Mouse (Mus musculus): ENCODE results near the gene Pramef8. TPM values are rescaled to one million over a fixed set of nuclear protein-coding genes. Genes with fewer than 3 reads are reported as not detected.
A peak's percentile ranks its signal among the peaks of the same experiment; 100 is the strongest.

Pramef8 gene
- total RNA-seq (2014; rRNA removed), result 5.2 and 7.8 TPM in 2 replicates
- polyA plus RNA-seq (2012; rRNA removed), result 2.1 and 2.3 TPM in 2 replicates

- H3K4me3 ChIP-seq (ENCODE audit: insufficient read depth, low read depth, low read length), result peak within 1 kb of the TSS; percentile 67
- peak within 1 kb of the TSS; percentile 63 for H3K9ac ChIP-seq (ENCODE audit: low read depth, low read length)
- DNase-seq (ENCODE audit: extremely low read depth, low read depth, low spot score), result peak; percentile 87
- peak within 1 kb of the TSS; percentile 93 for H3K27ac ChIP-seq (replicated peaks; ENCODE audit: insufficient read depth, low read depth, low read length)
- no peaks in the 10 kb centered on the region for H3K79me2 ChIP-seq (ENCODE audit: control insufficient read depth, insufficient read depth, low read length)
- TF ChIP-seq POLR2A (IDR thresholded peaks at IDR 0.05; ENCODE audit: extremely low read depth, insufficient read depth, low read length) (0 out of 2 replicates have a peak, but pooled peaks have one; percentile 22), CTCF (IDR thresholded peaks at IDR 0.05; ENCODE audit: low read depth, low read length) (no peak)
- peaks cover 18% of the 10 kb centered on the region for H3K36me3 ChIP-seq (ENCODE audit: control insufficient read depth, insufficient read depth, low read length)
- no peaks in the 10 kb centered on the region for H3K27me3 ChIP-seq (ENCODE audit: control insufficient read depth, insufficient read depth, low read length)
- under 1% methylated on average over 50 of the region's 50 CpGs for WGBS
- 0 out of 2 replicates have a peak, but pooled peaks cover 2% of the 10 kb centered on the region for H3K4me1 ChIP-seq (ENCODE audit: control insufficient read depth, insufficient read depth, low read length)
Measured at GRCm38 (mm10) chr4:143412219-143413092, at the start of gene Pramef8. Gene Pramef8 (plus strand): TSS chr4:143412426.

GRCm38 (mm10) chr4:143366415-143367041, 45.7 kb upstream of the Pramef8 start:
- Histone ChIP-seq H3K79me2 (ENCODE audit: control insufficient read depth, insufficient read depth, low read length) (no peaks in the 10 kb centered on the region), H3K4me3 (ENCODE audit: insufficient read depth, low read depth, low read length) (no peak overlapping the region), H3K27ac (replicated peaks; ENCODE audit: insufficient read depth, low read depth, low read length) (no peak overlapping the region), H3K36me3 (ENCODE audit: control insufficient read depth, insufficient read depth, low read length) (no peaks in the 10 kb centered on the region), H3K4me1 (ENCODE audit: control insufficient read depth, insufficient read depth, low read length) (no peaks in the 10 kb centered on the region), H3K9ac (ENCODE audit: low read depth, low read length) (no peak overlapping the region), H3K27me3 (ENCODE audit: control insufficient read depth, insufficient read depth, low read length) (no peaks in the 10 kb centered on the region)
- DNase-seq (ENCODE audit: extremely low read depth, low read depth, low spot score), result no peak
- TF ChIP-seq CTCF (IDR thresholded peaks at IDR 0.05; ENCODE audit: low read depth, low read length) (no peak), POLR2A (IDR thresholded peaks at IDR 0.05; ENCODE audit: extremely low read depth, insufficient read depth, low read length) (no peak)
- WGBS, result 38% methylated on average over 15 of the region's 15 CpGs

GRCm38 (mm10) chr4:143379480-143379879, 32.7 kb upstream of the Pramef8 start:
- H3K4me3 ChIP-seq (ENCODE audit: insufficient read depth, low read depth, low read length), result no peak overlapping the region
- H3K36me3 ChIP-seq (ENCODE audit: control insufficient read depth, insufficient read depth, low read length), result no peaks in the 10 kb centered on the region
- no peaks in the 10 kb centered on the region for H3K4me1 ChIP-seq (ENCODE audit: control insufficient read depth, insufficient read depth, low read length)
- no peak overlapping the region for H3K27ac ChIP-seq (replicated peaks; ENCODE audit: insufficient read depth, low read depth, low read length)
- 0 out of 2 replicates have a peak, but pooled peaks cover 4% of the 10 kb centered on the region for H3K27me3 ChIP-seq (ENCODE audit: control insufficient read depth, insufficient read depth, low read length)
- 51% methylated on average over 7 of the region's 7 CpGs for WGBS
- TF ChIP-seq POLR2A (IDR thresholded peaks at IDR 0.05; ENCODE audit: extremely low read depth, insufficient read depth, low read length) (no peak), CTCF (IDR thresholded peaks at IDR 0.05; ENCODE audit: low read depth, low read length) (no peak)
- no peaks in the 10 kb centered on the region for H3K79me2 ChIP-seq (ENCODE audit: control insufficient read depth, insufficient read depth, low read length)
- no peak overlapping the region for H3K9ac ChIP-seq (ENCODE audit: low read depth, low read length)
- DNase-seq (ENCODE audit: extremely low read depth, low read depth, low spot score), result no peak

GRCm38 (mm10) chr4:143379931-143380715, 32.1 kb upstream of the Pramef8 start:
- no peak for TF ChIP-seq CTCF (IDR thresholded peaks at IDR 0.05; ENCODE audit: low read depth, low read length)
- TF ChIP-seq POLR2A (IDR thresholded peaks at IDR 0.05; ENCODE audit: extremely low read depth, insufficient read depth, low read length), result no peak
- no peaks in the 10 kb centered on the region for H3K4me1 ChIP-seq (ENCODE audit: control insufficient read depth, insufficient read depth, low read length)
- H3K27me3 ChIP-seq (ENCODE audit: control insufficient read depth, insufficient read depth, low read length), result 0 out of 2 replicates have a peak, but pooled peaks cover 4% of the 10 kb centered on the region
- no peaks in the 10 kb centered on the region for H3K36me3 ChIP-seq (ENCODE audit: control insufficient read depth, insufficient read depth, low read length)
- H3K27ac ChIP-seq (replicated peaks; ENCODE audit: insufficient read depth, low read depth, low read length), result no peak overlapping the region
- no peak overlapping the region for H3K9ac ChIP-seq (ENCODE audit: low read depth, low read length)
- DNase-seq (ENCODE audit: extremely low read depth, low read depth, low spot score), result no peak
- no peaks in the 10 kb centered on the region for H3K79me2 ChIP-seq (ENCODE audit: control insufficient read depth, insufficient read depth, low read length)
- 43% methylated on average over 15 of the region's 15 CpGs for WGBS
- no peak overlapping the region for H3K4me3 ChIP-seq (ENCODE audit: insufficient read depth, low read depth, low read length)

GRCm38 (mm10) chr4:143380716-143381004, 31.6 kb upstream of the Pramef8 start:
- Histone ChIP-seq H3K79me2 (ENCODE audit: control insufficient read depth, insufficient read depth, low read length) (no peaks in the 10 kb centered on the region), H3K36me3 (ENCODE audit: control insufficient read depth, insufficient read depth, low read length) (no peaks in the 10 kb centered on the region), H3K4me3 (ENCODE audit: insufficient read depth, low read depth, low read length) (no peak overlapping the region), H3K27me3 (ENCODE audit: control insufficient read depth, insufficient read depth, low read length) (0 out of 2 replicates have a peak, but pooled peaks cover 4% of the 10 kb centered on the region), H3K27ac (replicated peaks; ENCODE audit: insufficient read depth, low read depth, low read length) (no peak overlapping the region), H3K4me1 (ENCODE audit: control insufficient read depth, insufficient read depth, low read length) (no peaks in the 10 kb centered on the region), H3K9ac (ENCODE audit: low read depth, low read length) (no peak overlapping the region)
- TF ChIP-seq POLR2A (IDR thresholded peaks at IDR 0.05; ENCODE audit: extremely low read depth, insufficient read depth, low read length), result no peak
- TF ChIP-seq CTCF (IDR thresholded peaks at IDR 0.05; ENCODE audit: low read depth, low read length), result peak; percentile 59
- WGBS, result 3% methylated on average over 5 of the region's 5 CpGs
- DNase-seq (ENCODE audit: extremely low read depth, low read depth, low spot score), result peak; percentile 2
